Mouse (Mus musculus) mature B cell (primary cell): ENCODE measurements around the gene Cd47.

Source experiments
- in situ Hi-C: fragments of 300-500 bp; cut with MboI; formaldehyde crosslinking; loops from 2 replicates; pipeline ENCODE4 v1.14.3; 2019

Cd47 gene

DNA sequence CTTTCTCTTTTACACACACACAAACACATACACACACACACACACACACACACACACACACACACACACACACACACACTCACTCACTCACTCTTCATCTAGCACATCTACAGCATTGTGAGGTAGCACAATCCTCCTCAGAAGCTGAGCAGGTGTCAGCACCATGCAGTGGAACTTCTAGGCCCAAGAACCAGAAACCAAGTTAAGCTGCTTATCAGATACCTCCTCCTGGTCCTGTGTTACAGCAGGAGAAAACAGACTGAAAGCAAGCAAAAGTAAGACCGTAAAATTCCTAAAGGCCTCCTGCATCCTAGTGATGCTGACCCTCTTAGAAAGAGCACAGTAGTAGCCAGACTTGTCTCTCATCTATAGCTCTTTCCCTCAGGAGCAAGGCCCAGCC is 67.9 kb downstream of the Cd47 start:
- in situ Hi-C loops, result no loop called here

DNA sequence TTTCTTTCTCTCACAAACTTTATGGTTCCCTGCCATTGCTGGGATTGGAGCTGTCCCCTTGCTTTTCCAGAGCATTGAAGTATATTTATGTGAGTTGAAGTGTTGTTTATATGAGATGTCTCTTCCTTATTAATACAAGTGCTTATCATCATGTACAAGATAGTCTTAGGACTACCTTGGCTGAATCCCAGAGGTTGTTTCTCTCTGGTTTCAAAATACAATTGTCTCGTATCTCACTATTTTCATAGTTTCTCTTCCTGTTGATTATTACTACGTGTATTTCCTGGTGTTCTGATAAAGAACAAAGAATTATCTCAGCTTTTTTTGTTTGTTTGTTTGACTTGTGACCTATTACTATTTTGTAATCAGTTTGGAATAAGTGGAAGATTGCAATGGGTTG is 73.6 kb downstream of the Cd47 start:
- in situ Hi-C loops, result no loop called here

DNA sequence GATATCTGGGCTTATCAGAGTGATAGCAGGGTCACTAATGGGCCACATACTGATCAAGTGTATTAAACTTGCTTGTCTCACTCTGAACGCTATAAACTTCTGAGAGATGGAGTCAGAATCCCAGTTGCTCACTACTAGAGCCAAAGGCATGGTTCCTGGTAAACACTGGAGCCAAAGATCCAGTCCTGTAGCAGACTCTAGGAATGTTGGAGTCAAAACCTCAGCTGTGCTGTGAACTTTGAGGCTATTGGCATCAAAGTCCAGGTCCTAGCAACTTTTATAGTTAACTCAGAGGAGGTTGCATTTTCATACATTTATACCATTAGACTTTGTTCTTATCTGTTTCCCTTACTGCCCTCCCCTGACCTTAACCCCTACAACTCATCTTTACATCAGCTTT is 74.2 kb downstream of the Cd47 start:
- in situ Hi-C loops, result no loop called here

DNA sequence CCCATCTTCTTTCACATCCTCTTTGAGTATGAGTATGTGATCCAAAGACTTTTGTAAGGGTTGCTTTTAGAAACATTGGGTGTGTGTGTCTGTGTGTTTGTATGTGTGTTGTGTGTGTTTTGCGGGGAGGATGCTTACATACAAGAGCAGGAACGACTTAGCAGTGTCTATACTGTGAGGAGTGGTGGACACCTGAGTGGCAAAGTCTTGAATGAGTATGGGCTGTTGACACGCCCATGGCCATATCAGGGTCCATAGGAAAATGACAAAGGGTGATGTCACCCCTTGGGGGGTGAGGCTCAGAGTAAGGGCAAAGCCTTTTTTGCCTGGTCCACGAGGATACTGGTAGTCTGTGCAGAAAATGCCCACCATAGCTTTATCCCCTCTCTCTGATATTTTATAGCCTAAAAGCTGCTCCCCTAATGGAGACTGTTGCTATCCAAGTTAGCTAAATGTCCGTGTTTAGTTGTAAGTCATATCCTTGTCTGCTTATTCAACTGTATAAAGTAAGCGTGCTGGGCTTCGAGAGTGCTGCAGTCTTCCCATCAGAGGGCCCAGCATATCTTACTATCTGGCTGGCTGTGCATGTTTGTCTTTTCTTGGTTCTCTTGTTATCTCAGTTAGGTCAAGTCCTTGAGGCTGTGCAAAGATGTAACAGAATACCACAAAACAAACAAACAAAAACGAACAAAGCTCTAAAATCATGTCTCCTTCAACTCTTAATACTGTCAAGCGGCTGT is 76.1 kb downstream of the Cd47 start:
- in situ Hi-C loops, result no loop called here

DNA sequence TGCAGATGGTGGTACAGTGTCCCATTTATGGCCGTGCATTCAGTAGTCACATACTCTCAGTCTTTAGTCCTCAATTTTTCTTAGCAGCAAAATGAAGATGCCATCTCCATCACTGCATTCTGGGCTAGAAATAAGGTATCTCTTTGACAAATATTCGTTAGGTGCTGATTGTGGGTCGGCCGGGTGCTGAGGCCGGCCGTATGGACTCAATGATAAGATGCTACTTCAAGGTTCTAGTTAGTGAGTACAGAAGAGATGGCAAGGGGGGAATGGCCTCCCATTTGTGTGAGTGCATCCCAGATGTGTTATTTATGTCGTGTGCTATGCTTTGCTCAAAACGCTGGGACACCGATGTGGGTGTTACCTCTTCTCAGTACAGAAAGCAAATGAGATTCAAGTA is 76.9 kb downstream of the Cd47 start:
- in situ Hi-C loops, result no loop called here

DNA sequence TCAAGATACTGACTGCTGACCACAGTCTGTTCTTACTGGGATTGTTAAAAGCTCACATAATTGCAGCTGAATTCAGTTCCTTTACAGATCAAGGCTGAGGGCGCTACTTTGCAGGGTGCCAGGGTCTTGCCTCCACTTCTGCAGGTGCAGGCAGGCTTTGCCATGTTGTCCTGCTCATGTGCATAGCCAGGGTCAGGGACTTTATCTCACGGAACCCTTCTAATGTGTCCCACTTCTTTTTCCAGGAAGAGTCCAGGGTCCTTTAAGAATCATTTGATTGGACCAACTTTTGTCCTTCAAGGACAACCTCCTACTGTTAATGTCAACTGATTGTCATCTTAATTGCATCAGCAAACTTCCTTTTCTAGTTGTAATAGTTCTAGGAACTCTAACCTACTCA is 77.7 kb downstream of the Cd47 start:
- in situ Hi-C loops, result no loop called here

DNA sequence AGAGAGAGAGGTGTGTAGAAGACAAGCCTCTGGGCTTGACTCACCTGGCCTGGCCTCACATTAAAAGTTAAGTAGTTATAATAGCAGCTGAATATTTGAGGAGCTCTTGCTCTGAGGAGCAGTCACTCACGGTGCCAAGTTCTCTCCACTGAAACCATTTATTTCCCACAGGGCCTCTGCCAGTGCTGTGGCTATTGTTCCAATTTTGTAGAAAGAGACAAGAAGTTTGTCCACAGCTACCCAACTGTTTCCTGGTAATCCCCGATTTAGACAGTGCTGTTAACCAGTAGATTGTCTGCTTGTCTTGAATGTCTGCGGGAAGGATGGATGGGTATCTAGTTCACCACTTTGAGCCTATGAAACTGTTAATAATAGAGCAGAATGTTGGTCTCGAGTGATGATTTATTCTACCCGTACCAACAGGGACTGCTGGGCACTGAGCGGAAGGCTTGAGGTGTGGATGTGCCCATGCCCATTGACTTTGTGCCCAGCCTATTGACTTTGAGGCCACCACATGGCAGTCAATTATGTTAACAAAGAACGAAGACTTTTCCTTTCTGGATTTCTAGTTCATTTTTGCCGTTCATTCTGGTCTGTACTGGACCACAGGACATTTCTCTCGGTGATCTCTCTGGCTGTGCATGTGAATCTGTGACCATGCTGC is 86.2 kb downstream of the Cd47 start:
- in situ Hi-C loops, result no loop called here

DNA sequence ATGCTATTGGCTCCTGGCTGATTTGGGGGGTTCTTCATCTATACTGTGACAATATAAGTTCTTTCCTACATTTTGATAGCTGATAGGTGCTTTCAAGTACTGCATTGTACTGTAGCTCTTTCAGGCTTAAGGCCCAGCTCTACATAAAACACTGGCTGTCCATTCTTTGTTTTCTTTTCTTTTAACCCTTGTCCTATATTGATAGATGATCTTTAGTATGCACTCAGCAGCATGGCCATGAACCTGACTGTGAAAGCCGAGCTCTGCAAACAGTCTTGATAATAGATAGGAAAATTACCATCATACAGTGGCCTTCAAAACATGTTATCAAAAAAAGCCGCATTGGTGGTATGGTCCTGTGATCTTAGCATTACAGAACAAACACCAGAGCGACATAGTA is 87.0 kb downstream of the Cd47 start:
- in situ Hi-C loops, result no loop called here

DNA sequence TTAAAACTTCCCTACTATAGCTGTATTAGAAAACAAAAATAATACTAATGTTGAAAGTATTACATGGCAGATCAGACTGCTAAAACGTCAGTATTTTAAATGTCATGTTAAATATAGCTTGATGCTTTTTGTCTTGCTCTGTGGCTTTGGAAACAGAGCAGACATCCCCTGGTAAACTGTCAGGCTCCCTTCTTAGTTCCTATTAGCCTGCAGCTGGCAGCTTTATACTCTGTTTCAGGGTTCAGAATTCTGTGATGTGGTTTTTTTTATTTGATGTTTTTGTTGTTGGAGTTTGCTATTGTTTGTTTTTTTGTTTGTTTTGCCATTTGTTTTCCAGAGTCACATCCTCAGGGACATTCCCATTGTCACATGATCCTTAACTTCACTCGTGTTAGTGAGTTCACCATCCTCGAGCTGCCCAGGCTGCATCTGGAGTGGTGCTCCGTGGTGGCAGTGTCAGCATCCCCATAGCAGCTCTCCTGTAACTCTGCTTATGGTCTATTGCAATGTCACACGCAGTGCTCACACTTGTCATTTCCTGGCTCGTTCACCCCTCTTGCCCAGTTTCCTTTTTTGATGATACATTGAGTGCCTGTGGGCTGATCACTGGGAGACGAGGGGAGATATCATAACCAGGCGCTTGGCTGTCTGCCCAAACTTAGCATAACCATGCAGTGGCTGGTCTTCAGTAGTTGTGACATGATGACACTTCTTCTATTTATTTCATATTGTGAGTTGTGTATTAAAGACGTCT is 87.7 kb downstream of the Cd47 start:
- in situ Hi-C loops, result no loop called here

DNA sequence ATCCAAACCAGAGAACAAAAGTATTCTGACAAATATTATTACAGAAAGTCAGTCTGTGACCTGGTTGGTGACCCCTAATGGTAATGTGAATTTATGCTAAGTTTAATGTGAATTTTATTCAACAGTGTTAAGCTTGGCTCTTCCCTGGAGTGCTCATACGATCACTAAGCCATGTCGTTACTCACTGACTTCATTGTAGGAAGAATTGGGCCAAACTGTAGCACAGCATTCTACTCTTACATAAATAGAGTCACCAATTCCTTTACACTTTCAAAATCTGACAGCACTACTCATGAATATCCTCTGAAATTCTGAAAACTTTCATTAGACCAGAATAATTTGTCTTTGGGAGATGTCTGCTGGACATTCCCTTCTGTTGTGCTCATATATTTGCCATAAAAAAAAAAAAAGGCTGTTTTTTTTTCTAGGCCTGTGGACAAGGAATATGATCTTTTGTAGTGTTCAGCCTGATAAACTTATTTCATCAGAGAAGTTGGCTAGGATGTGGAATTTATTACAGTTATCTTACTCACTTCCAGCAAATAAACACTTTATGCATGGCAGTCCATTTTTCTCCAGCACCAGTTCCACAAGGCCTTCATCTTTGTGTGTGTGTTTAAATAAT is 88.8 kb downstream of the Cd47 start:
- in situ Hi-C loops, result no loop called here

DNA sequence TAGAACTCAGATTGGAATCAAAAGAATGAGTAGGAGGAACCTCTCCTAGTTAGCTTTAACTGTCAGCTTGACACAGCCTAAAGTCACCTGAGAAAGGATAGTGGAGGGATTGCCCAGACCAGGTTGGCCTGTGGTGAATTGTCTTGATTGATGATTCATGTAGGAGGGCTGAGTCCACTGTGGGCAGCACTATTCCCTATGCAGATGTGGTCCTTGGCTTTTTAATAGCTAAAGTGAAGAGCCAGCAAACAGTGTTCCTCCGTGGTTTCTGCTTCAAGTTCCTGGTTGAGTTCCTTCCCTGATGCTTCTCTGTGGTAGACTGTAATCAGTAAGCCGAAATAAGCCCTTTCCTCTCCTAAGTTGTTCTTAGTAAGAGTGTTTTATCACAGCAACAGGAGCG is 91.9 kb downstream of the Cd47 start:
- in situ Hi-C loops, result no loop called here

DNA sequence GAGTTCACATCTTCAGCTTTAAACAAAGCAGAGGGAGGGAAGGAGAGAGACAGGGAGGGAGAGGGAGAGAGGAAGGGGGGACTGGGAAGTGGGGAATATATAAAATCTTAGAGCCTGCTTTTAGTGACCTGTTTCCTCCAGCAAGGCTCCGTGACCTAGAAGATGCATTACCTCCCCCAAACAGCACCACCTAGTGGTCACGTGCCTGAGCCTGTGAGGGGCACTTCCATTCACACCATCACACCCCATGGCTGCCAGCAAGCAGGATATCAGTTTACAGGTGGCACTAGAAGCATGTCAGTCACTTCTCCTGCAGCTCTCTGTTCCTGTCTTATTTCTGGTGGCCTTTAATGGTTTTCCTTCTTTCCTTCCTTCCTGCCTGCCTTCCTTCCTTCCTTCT is 92.6 kb downstream of the Cd47 start:
- in situ Hi-C loops, result no loop called here

DNA sequence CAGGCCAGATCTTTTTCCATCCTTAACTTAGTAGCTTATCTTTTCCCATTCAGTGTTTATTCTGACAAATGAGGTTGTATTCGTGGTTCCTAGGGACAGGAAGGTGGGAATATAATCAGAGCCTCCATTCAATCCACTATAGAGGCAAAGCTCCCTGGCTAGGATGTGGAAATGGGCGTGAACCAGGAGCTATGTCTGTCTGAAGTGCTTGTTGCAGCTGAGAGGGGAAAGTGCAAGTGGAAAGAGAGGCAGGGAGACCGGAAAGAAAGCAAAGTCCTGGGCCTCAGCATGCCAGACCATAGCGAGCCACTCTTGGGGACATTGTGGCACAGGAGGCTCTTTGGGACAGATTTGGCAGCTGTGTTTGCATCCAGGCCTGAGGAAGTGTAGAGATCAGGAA is 94.3 kb downstream of the Cd47 start:
- in situ Hi-C loops, result no loop called here

DNA sequence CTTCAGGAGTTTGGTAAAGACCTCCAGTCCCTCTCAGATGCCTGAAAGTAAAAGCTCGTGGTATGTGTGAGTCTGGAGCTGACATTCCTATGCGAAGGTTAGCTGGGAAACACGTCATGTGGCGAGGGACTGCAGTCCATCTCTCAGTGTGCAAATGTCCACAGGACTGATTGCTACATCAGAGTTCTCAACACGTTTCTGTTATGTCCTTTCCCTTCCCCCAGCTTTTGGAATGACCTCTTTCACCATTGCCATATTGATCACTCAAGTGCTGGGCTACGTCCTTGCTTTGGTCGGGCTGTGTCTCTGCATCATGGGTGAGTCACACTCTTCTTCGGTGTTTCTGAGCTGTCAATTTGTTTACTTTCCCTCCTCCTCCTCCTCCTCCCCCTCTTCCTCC is 95.8 kb downstream of the Cd47 start:
- in situ Hi-C loops, result no loop called here

DNA sequence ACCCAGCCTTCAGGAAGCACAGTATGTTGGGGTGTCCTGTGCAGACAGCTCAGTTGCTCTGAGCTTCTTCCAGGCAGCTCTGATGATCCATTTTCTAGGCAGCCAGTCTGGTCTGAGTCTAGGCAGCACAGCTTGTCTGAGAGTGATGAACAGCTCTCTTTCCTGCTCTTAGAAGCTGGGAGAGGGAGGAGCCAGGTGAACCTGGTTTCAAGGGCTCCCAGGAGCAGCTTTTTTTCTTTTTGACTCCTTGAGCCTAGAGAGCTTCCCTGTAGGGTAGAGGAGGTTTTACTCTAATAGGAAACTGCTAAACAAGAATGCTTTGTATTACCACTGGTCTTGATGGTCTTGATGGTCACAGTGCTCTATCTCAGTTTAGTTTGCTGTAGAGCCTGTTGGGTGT is 101.1 kb downstream of the Cd47 start:
- in situ Hi-C loops, result no loop called here

DNA sequence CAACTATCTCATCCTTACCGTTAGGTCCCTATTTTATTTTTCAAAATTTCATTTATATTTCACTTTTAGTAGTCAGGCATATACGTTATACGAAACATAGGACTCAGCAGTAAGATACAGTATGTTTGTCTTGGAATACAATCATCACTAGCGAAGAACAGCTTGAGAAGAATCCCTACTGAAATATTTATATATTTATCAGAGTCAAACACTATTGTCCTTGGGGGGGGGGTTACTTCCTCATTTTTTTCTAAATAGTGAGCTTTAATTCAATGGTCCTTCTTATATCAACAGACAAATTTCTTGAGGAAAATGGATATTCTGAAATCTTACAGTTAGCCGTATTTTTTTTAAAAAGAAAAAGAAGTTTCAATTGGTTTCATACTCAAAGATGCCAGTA is 101.8 kb downstream of the Cd47 start:
- in situ Hi-C loops, result no loop called here

DNA sequence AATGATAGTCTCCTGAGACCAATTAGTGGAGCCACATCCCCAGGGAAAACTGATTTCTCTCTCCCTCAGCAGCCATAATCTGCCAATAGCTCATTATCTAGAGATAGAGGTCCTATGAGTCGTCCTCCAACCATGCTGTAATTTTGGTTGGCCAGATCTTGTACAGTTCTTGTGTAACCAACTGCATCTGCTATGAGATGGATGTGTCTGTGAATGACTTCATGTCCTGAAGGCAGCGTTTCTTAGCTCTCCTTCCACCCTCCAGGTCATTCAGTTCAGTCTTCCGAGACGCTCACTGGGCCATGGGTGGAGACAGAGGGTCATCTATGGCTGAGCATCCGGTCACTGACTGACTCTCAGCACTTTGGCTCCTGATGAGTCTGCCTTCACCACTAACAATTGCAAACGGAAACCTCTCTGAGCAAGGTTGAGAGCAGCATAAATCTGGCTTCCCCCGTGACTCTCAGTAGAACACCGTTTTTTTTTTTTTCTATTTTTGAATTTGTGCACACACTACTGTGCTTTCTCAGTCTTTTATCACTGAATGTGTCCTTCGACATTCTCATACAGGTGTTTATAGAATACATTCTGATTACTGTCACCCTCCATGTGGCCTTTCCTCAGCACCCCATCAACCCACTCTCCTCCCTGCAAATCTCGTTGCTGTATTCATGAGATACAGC is 104.1 kb downstream of the Cd47 start:
- in situ Hi-C loops, result no loop called here

DNA sequence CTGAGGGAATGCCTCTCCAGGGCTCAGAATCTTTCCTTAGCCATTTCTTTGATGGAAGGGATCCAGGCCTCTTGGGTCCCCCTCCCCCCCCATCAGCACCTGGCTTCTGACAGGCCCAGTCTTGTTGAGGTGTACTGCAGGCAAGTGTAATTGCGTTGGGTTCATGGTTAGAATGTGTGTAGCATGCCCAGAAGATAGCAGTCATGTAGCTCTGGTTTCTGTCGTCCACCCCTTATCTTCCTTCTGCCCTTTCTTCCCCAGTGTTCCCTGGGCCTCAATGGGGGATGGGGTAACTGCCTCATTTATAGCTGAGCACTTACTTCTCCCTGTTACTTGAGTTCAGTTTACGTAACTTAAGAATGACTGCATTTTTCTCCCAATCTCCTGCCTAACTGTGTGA is 104.7 kb downstream of the Cd47 start:
- in situ Hi-C loops, result no loop called here

DNA sequence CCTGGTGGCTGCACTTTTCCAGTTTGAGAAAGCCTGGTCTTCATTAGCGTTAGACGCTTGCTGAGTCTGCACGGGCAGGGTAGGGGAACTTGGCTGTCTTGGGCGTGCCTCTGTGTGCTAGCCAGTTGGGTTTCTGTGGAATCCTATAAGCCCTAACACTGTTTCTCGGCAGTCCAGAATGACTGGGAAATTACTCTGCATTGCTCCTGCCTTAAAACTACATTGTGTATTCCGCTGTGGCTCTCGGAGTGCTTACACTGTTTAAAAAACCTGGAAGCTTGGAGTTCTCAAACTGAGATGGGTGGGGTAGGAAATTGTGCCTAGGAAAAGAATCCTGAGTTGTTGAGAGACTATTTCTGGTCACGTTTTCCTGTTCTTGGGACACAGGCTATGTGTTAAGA is 105.3 kb downstream of the Cd47 start:
- in situ Hi-C loops, result no loop called here

DNA sequence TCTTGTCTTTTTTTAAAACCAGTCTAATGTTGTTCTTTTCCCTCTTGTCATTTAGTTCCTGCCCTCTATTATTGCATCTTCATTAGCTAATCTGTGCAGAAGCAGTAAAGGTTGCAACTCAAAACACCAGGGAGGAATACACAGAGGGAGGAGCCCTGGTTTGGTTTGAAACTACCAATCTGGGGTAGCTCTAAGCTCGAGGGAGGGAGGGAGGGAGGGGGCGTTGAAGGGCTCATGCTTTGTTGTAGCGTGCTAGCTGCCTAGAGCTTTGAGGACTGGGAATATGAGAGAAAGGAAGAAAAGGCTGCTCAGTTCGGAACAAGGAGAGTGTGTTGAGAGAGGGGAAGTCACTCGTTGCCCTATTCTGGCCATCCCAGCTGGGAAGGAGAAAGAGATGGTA is 105.7 kb downstream of the Cd47 start:
- in situ Hi-C loops, result no loop called here

DNA sequence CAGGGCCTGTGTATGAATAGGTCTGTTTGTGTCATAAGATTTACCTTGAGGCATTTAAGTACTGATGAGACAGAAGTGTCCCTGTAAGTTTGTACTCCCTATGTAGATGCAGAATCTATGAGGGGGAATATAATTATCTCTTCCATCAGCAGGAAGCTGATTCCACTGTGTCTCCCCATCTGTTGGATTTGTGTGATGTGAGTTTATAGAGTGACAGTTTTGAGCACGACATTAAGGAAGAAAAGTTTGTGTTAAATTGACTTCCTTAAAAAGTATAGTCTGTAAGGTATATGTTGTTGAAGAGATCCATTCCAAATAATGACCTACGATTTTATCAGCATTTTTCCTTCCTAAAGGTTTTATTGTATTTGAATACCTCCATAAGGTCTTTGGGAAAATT is 106.6 kb downstream of the Cd47 start:
- in situ Hi-C loops, result no loop called here

DNA sequence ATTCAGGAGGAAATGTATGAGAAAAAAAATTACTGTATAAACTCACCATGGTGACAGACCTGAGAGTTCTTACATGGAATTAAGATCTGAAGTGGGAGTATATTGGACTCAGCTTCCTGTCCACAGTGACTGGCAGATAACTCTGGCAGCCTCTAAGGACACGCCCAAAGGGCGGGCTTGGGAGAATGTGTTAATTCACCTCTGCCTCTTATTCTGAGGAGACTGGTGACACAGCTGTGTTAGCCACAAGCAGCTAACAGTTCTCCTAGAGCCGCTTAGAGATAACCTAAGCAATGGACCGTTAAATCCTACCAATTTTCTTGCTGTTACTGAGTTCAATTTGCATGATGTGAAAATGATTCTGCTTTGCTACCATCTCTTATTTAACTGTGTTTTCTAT is 107.0 kb downstream of the Cd47 start:
- in situ Hi-C loops, result no loop called here
